Mouse (Mus musculus) CD4-positive helper T cell, adult 2 months (primary cell): ENCODE data around the gene Wwc1.
A peak's percentile ranks its signal among the peaks of the same experiment; 100 is the strongest.
"Not testable (repeated sequence)": the region's sequence is repeated elsewhere in the genome, so short reads cannot be mapped to it uniquely, and the experiment has no call there.

Source experiments
- DNase-seq: peaks from one replicate; pipeline ENCODE4 v3.0.0-alpha.2; 2012; ENCODE audit warnings: low read depth, missing footprints, low spot score

Gene Wwc1

GRCm38 (mm10) chr11:35837156-35838126, 142.9 kb downstream of the Wwc1 start:
- no peak for DNase-seq

- peak; percentile 95 for DNase-seq
Observed at GRCm38 (mm10) chr11:35834022-35834760, 146.1 kb downstream of the Wwc1 start, which contains the start of gene Rars. Gene Rars (minus strand): TSS chr11:35834506.

- no peak for DNase-seq
Observed at GRCm38 (mm10) chr11:35833270-35833669, 147.1 kb downstream of the Wwc1 start.

- no peak for DNase-seq
Observed at GRCm38 (mm10) chr11:35832139-35832538, 148.2 kb downstream of the Wwc1 start.

- DNase-seq: no peak
Observed at GRCm38 (mm10) chr11:35827714-35828113, 152.6 kb downstream of the Wwc1 start.

GRCm38 (mm10) chr11:35816316-35816715, 164.0 kb downstream of the Wwc1 start:
- no peak for DNase-seq

- no peak for DNase-seq
Observed at GRCm38 (mm10) chr11:35811458-35811857, 168.9 kb downstream of the Wwc1 start.

GRCm38 (mm10) chr11:35801332-35801731, 179.0 kb downstream of the Wwc1 start:
- no peak for DNase-seq

GRCm38 (mm10) chr11:35798874-35799273, 181.5 kb downstream of the Wwc1 start, which contains the start of gene Fbll1:
Gene Fbll1 (minus strand): TSS chr11:35798884.
- DNase-seq: no peak

- no peak for DNase-seq
Observed at GRCm38 (mm10) chr11:35798495-35798820, 181.9 kb downstream of the Wwc1 start.

- no peak for DNase-seq
Observed at GRCm38 (mm10) chr11:35797751-35798494, 182.4 kb downstream of the Wwc1 start.

- not testable (repeated sequence) for DNase-seq
Observed at GRCm38 (mm10) chr11:35792800-35793199, 187.5 kb downstream of the Wwc1 start.

GRCm38 (mm10) chr11:35788443-35788842, 191.9 kb downstream of the Wwc1 start:
- DNase-seq: no peak
